Mouse (Mus musculus): ENCODE results near the gene Fabp3. TPM values are rescaled to one million over a fixed set of nuclear protein-coding genes. Genes with fewer than 3 reads are reported as not detected.
A peak's percentile ranks its signal among the peaks of the same experiment; 100 is the strongest.

The Fabp3 gene
- total and polyA plus RNA-seq, 3 experiments: 5,566 to 6,657 (median 6,234) TPM

GRCm38 (mm10) chr4:130274346-130275015 lies 33.9 kb upstream of the Fabp3 start:
- Histone ChIP-seq H3K4me1 (ENCODE audit: control insufficient read depth, insufficient read depth, low read length) (no peaks in the 10 kb centered on the region; the same call in 1 of the 2 replicates), H3K79me2 (replicated peaks; ENCODE audit: control insufficient read depth, insufficient read depth, low read length) (no peaks in the 10 kb centered on the region), H3K9ac (ENCODE audit: low read depth, low read length) (no peak overlapping the region), H3K4me3 (peak overlapping the region; percentile 37; the same call in 1 of the 2 replicates), H3K27me3 (ENCODE audit: control insufficient read depth, insufficient read depth, low read length) (peaks cover 7% of the 10 kb centered on the region), H3K36me3 (ENCODE audit: control insufficient read depth, insufficient read depth, low read length) (no peaks in the 10 kb centered on the region), H3K27ac (no peak overlapping the region)
- intact Hi-C loops (cut with DNase I): no loop called here
- 3% methylated on average over 29 of the region's 29 CpGs for WGBS
- TF ChIP-seq POLR2A (IDR thresholded peaks at IDR 0.05; ENCODE audit: insufficient read depth, low read depth, low read length) (no peak), CTCF (IDR thresholded peaks at IDR 0.05) (no peak), EP300 (IDR thresholded peaks at IDR 0.05; ENCODE audit: insufficient read depth, low read depth, low read length) (no peak)
- no peak for DNase-seq

GRCm38 (mm10) chr4:130275016-130275822 lies 33.2 kb upstream of the Fabp3 start:
- Histone ChIP-seq H3K9ac (ENCODE audit: low read depth, low read length) (no peak overlapping the region), H3K27ac (no peak overlapping the region), H3K79me2 (replicated peaks; ENCODE audit: control insufficient read depth, insufficient read depth, low read length) (no peaks in the 10 kb centered on the region), H3K4me1 (ENCODE audit: control insufficient read depth, insufficient read depth, low read length) (no peaks in the 10 kb centered on the region; the same call in 1 of the 2 replicates), H3K36me3 (ENCODE audit: control insufficient read depth, insufficient read depth, low read length) (no peaks in the 10 kb centered on the region), H3K4me3 (peak overlapping the region; percentile 37), H3K27me3 (ENCODE audit: control insufficient read depth, insufficient read depth, low read length) (peaks cover 7% of the 10 kb centered on the region)
- no peak for DNase-seq
- TF ChIP-seq CTCF (IDR thresholded peaks at IDR 0.05): no peak
- TF ChIP-seq EP300 (IDR thresholded peaks at IDR 0.05; ENCODE audit: insufficient read depth, low read depth, low read length): no peak
- TF ChIP-seq POLR2A (IDR thresholded peaks at IDR 0.05; ENCODE audit: insufficient read depth, low read depth, low read length): no peak
- intact Hi-C loops (cut with DNase I): no loop called here
- WGBS: 4% methylated on average over 61 of the region's 62 CpGs

- H3K27me3 ChIP-seq (ENCODE audit: control insufficient read depth, insufficient read depth, low read length): peaks cover 7% of the 10 kb centered on the region
- no peaks in the 10 kb centered on the region; the same call in 1 of the 2 replicates for H3K4me1 ChIP-seq (ENCODE audit: control insufficient read depth, insufficient read depth, low read length)
- no peak overlapping the region for H3K27ac ChIP-seq
- intact Hi-C loops (cut with DNase I): no loop called here
- 58% methylated on average over 5 of the region's 5 CpGs for WGBS
- no peak overlapping the region for H3K9ac ChIP-seq (ENCODE audit: low read depth, low read length)
- no peaks in the 10 kb centered on the region for H3K79me2 ChIP-seq (replicated peaks; ENCODE audit: control insufficient read depth, insufficient read depth, low read length)
- no peak for DNase-seq
- H3K4me3 ChIP-seq: no peak overlapping the region
- H3K36me3 ChIP-seq (ENCODE audit: control insufficient read depth, insufficient read depth, low read length): no peaks in the 10 kb centered on the region
- TF ChIP-seq EP300 (IDR thresholded peaks at IDR 0.05; ENCODE audit: insufficient read depth, low read depth, low read length): no peak
- TF ChIP-seq POLR2A (IDR thresholded peaks at IDR 0.05; ENCODE audit: insufficient read depth, low read depth, low read length): no peak
- no peak for TF ChIP-seq CTCF (IDR thresholded peaks at IDR 0.05)
Observed at GRCm38 (mm10) chr4:130275823-130276105, 32.6 kb upstream of the Fabp3 start.

- intact Hi-C loops (cut with DNase I): no loop called here
- WGBS: 60% methylated on average over 7 of the region's 7 CpGs
- Histone ChIP-seq H3K27ac (no peak overlapping the region), H3K27me3 (ENCODE audit: control insufficient read depth, insufficient read depth, low read length) (peaks cover 7% of the 10 kb centered on the region), H3K79me2 (replicated peaks; ENCODE audit: control insufficient read depth, insufficient read depth, low read length) (no peaks in the 10 kb centered on the region), H3K4me1 (ENCODE audit: control insufficient read depth, insufficient read depth, low read length) (no peaks in the 10 kb centered on the region; the same call in 1 of the 2 replicates), H3K4me3 (no peak overlapping the region), H3K36me3 (ENCODE audit: control insufficient read depth, insufficient read depth, low read length) (no peaks in the 10 kb centered on the region), H3K9ac (ENCODE audit: low read depth, low read length) (no peak overlapping the region)
- DNase-seq: no peak
- TF ChIP-seq CTCF (IDR thresholded peaks at IDR 0.05): no peak
- no peak for TF ChIP-seq EP300 (IDR thresholded peaks at IDR 0.05; ENCODE audit: insufficient read depth, low read depth, low read length)
- TF ChIP-seq POLR2A (IDR thresholded peaks at IDR 0.05; ENCODE audit: insufficient read depth, low read depth, low read length): no peak
Observed at GRCm38 (mm10) chr4:130276573-130277176, 31.7 kb upstream of the Fabp3 start.

- WGBS: 74% methylated on average over 2 of the region's 2 CpGs
- no peaks in the 10 kb centered on the region for H3K36me3 ChIP-seq (ENCODE audit: control insufficient read depth, insufficient read depth, low read length)
- H3K9ac ChIP-seq (ENCODE audit: low read depth, low read length): no peak within 1 kb of the TSS
- H3K27ac ChIP-seq: no peak within 1 kb of the TSS
- H3K79me2 ChIP-seq (replicated peaks; ENCODE audit: control insufficient read depth, insufficient read depth, low read length): no peaks in the 10 kb centered on the region
- no peak within 1 kb of the TSS for H3K4me3 ChIP-seq
- H3K4me1 ChIP-seq (ENCODE audit: control insufficient read depth, insufficient read depth, low read length): no peaks in the 10 kb centered on the region
- H3K27me3 ChIP-seq (ENCODE audit: control insufficient read depth, insufficient read depth, low read length): peaks cover 4% of the 10 kb centered on the region
- no peak for TF ChIP-seq CTCF (IDR thresholded peaks at IDR 0.05)
- no peak for TF ChIP-seq EP300 (IDR thresholded peaks at IDR 0.05; ENCODE audit: insufficient read depth, low read depth, low read length)
- no peak for TF ChIP-seq POLR2A (IDR thresholded peaks at IDR 0.05; ENCODE audit: insufficient read depth, low read depth, low read length)
- intact Hi-C loops (cut with DNase I): no loop called here
- DNase-seq: no peak
Observed at GRCm38 (mm10) chr4:130279105-130279504, 29.3 kb upstream of the Fabp3 start, which contains the start of gene Serinc2. Gene Serinc2, minus strand, starts transcription at chr4:130279205.

Measured in heart, adult 2 months (tissue).